Mouse (Mus musculus) layer of hippocampus, adult 18-20 months (tissue): ENCODE results near the gene Psg28. TPM values are rescaled to one million over a fixed set of nuclear protein-coding genes. Genes with fewer than 3 reads are reported as not detected.
"Not testable (repeated sequence)": the region's sequence is repeated elsewhere in the genome, so short reads cannot be mapped to it uniquely, and the experiment has no call there.

Experiments
- DNase-seq, 2 experiments: peaks; one replicate each; pipeline ENCODE4 v3.0.0; 2022; ENCODE audit warnings: low spot score in 2 of 2
- long read RNA-seq: library from polyadenylated mRNA; stranded (forward); transcript quantifications from one replicate; pipeline ENCODE4 v2.0.0, GENCODE M21; 2021
- microRNA-seq, 2 experiments: library from miRNA; unstranded; fragments of <30 nt; microRNA quantifications; one replicate each; pipeline ENCODE4 v1.2.0; 2021
- total RNA-seq, 2 experiments: library from RNA; stranded (reverse); gene quantifications; 2 replicates each; pipeline ENCODE4 v1.2.3; 2021

The Psg28 gene
- not detected for total RNA-seq
- long read RNA-seq = 0 reads

- not testable (repeated sequence) for DNase-seq
Measured at GRCm38 (mm10) chr7:18431941-18432340, at the start of gene Psg28. Gene Psg28, minus strand, starts transcription at chr7:18432041.

- DNase-seq = no peak
Measured at GRCm38 (mm10) chr7:18403407-18403806, 28.4 kb downstream of the Psg28 start.

- no peak for DNase-seq
Measured at GRCm38 (mm10) chr7:18402527-18403237, 29.2 kb downstream of the Psg28 start.

- DNase-seq = not testable (repeated sequence)
Measured at GRCm38 (mm10) chr7:18391483-18391882, 40.4 kb downstream of the Psg28 start.

GRCm38 (mm10) chr7:18378295-18378694 lies 53.5 kb downstream of the Psg28 start:
- no peak for DNase-seq

Small RNAs within 50 kb of the gene (microRNA-seq; reads per million reads assigned to microRNA genes)
- 0 reads per million in 2 experiments for gene Gm24715

Other genes starting within 250 kb of the Psg28 start
- gene Mill1, start 186.7 kb downstream of the Psg28 start, total RNA-seq = not detected
- not detected for gene Psg18, start 77.0 kb downstream of the Psg28 start, total RNA-seq
- not detected for gene Psg26, start 52.1 kb upstream of the Psg28 start, total RNA-seq
- not detected for gene Psg25, start 100.2 kb upstream of the Psg28 start, total RNA-seq
- not detected for gene Psg27, start 135.3 kb upstream of the Psg28 start, total RNA-seq
- not detected for gene Psg23, start 184.5 kb upstream of the Psg28 start, total RNA-seq
- not detected for gene Psg21, start 224.7 kb upstream of the Psg28 start, total RNA-seq